Mouse (Mus musculus): Measurements from ENCODE around the gene Fgfr2.

GRCm38 (mm10) chr7:131544871-131545270 is 1578.3 kb downstream of the Fgfr2 start:
- no peak for TF ChIP-seq CTCF (IDR thresholded peaks at IDR 0.05; ENCODE audit: extremely low read depth, insufficient read length, insufficient replicate concordance, low read depth, low read length)
- no peak for TF ChIP-seq POLR2A (IDR thresholded peaks at IDR 0.05; ENCODE audit: low read depth, low read length)

All from small intestine, adult 2 months (tissue).